Mouse (Mus musculus) layer of hippocampus, postnatal 10 days (tissue): ENCODE measurements at regions not wholly inside any gene's neighbourhood (a gene's known extent, or its start where the extent isn't known, plus 50 kb on each side); places are given as distances from the start of the nearest gene placed in this dataset.
A peak's percentile ranks its signal among the peaks of the same experiment; 100 is the strongest.

Experiments
- DNase-seq, 2 experiments: peaks; one replicate each; pipeline ENCODE4 v3.0.0; 2021; ENCODE audit warnings: low spot score in 2 of 2

GRCm38 (mm10) chr9:61583281-61584072 lies 211.3 kb downstream of the Tle3 start:
- no peak for DNase-seq

- no peak for DNase-seq
Observed at GRCm38 (mm10) chr9:61581046-61581445, 208.9 kb downstream of the Tle3 start.

GRCm38 (mm10) chr9:61578255-61578654 lies 206.1 kb downstream of the Tle3 start:
- no peak for DNase-seq

- peak; percentile 63 to 64 for DNase-seq
Observed at GRCm38 (mm10) chr9:61573634-61574359, 201.6 kb downstream of the Tle3 start.

GRCm38 (mm10) chr9:61563017-61563416 lies 190.9 kb downstream of the Tle3 start:
- DNase-seq, result no peak

GRCm38 (mm10) chr9:61561551-61561950 lies 189.4 kb downstream of the Tle3 start:
- DNase-seq, result no peak

GRCm38 (mm10) chr9:61558621-61559020 lies 186.5 kb downstream of the Tle3 start:
- peak; percentile 46 to 48 for DNase-seq

- no peak for DNase-seq
Observed at GRCm38 (mm10) chr9:61557025-61557424, 184.9 kb downstream of the Tle3 start.

GRCm38 (mm10) chr9:61555173-61555572 lies 183.0 kb downstream of the Tle3 start:
- DNase-seq, result no peak

- no peak for DNase-seq
Observed at GRCm38 (mm10) chr9:61554611-61555010, 182.4 kb downstream of the Tle3 start.

GRCm38 (mm10) chr9:61553626-61554025 lies 181.5 kb downstream of the Tle3 start:
- no peak for DNase-seq

- DNase-seq, result no peak
Observed at GRCm38 (mm10) chr9:61551361-61551760, 179.2 kb downstream of the Tle3 start.

- DNase-seq, result no peak
Observed at GRCm38 (mm10) chr9:61550326-61550725, 178.2 kb downstream of the Tle3 start.

- DNase-seq, result peak in 1 of 2 experiments; percentile 47
Observed at GRCm38 (mm10) chr9:61549692-61550241, 177.6 kb downstream of the Tle3 start.

- no peak for DNase-seq
Observed at GRCm38 (mm10) chr9:61537316-61538189, 165.4 kb downstream of the Tle3 start.

GRCm38 (mm10) chr9:61533237-61533636 lies 161.1 kb downstream of the Tle3 start:
- DNase-seq, result no peak

GRCm38 (mm10) chr9:61530263-61531045 lies 158.3 kb downstream of the Tle3 start:
- DNase-seq, result peak; percentile 41 to 54

GRCm38 (mm10) chr9:61528286-61528865 lies 156.2 kb downstream of the Tle3 start:
- DNase-seq, result no peak

GRCm38 (mm10) chr9:61527491-61528056 lies 155.4 kb downstream of the Tle3 start:
- DNase-seq, result no peak

GRCm38 (mm10) chr9:61520136-61520535 lies 148.0 kb downstream of the Tle3 start:
- no peak for DNase-seq
